Comparison of ENCODE assay signal across 16 mouse cellular contexts in genomic region chr1:153351034-153351433, GRCm38 (mm10). TPM values are rescaled to one million over a fixed set of nuclear protein-coding genes. Genes with fewer than 3 reads are reported as not detected.
A peak's percentile ranks its signal among the peaks of the same experiment; 100 is the strongest.
DNase-seq lines count a peak whose midpoint lies in the region; ATAC-seq and TF ChIP-seq lines count a peak whose summit lies in the region.
"Had no signal": no experiment of that assay in that cellular context is flagged by ENCODE, and none has a peak within 500 bp of the region (broad histone marks: within the 10 kb centered on the region; RNA-seq: fewer than 3 reads in every experiment).

No protein-coding gene starts in this region.

- H3K79me3 ChIP-seq in C2C12 (ENCODE audit: low read depth): no peaks in the 10 kb centered on the region

- peak; percentile 40 to 54 for DNase-seq in heart, adult 9 months (ENCODE audit: low spot score in 2 of 2)
- no peak for DNase-seq in heart, postnatal 14 days
- DNase-seq in left cerebral cortex, postnatal 36 days (ENCODE audit: low spot score in 2 of 2): no peak
- no peak for DNase-seq in urinary bladder, postnatal 14 days (ENCODE audit: low spot score)
- no peak for DNase-seq in layer of hippocampus, adult 8-10 months (ENCODE audit: low spot score in 2 of 2)
- DNase-seq: cerebellum, adult 11 months; heart, postnatal 36 days; kidney, postnatal 10 days; left cerebral cortex, postnatal 4 days had no signal

- intact Hi-C loops in heart, postnatal 14 days (cut with DNase I): loop anchor here (2.0 kb wide), 1 partner anchor 16 kb away; no protein-coding TSS in a partner anchor
- intact Hi-C loops in left cerebral cortex, postnatal 36 days (cut with DNase I): no loop called here

- H3K4me1 ChIP-seq in brown adipose tissue, adult 24 weeks (ENCODE audit: control insufficient read depth, insufficient read depth, insufficient read length, low read length): peaks cover 18% of the 10 kb centered on the region
- H3K4me1 ChIP-seq: liver, embryonic 15.5 days had no signal

- no peak overlapping the region for H3ac ChIP-seq in C2C12 (ENCODE audit: control insufficient read depth, insufficient read length, low read depth)

- no peaks in the 10 kb centered on the region for H3K79me2 ChIP-seq in C2C12 (ENCODE audit: control insufficient read depth, insufficient read depth)

- peak; percentile 76 for ATAC-seq in megakaryocyte, adult 5-6 weeks (ENCODE audit: poor library complexity, severe bottlenecking)
- ATAC-seq: Patski had no signal

- H3K36me3 ChIP-seq in C2C12 (ENCODE audit: control insufficient read depth, insufficient read depth): no peaks in the 10 kb centered on the region
- H3K36me3 ChIP-seq: liver, embryonic 15.5 days; midbrain, embryonic 10.5 days had no signal

- H3K4me3 ChIP-seq in C2C12 (ENCODE audit: insufficient read depth, poor library complexity, severe bottlenecking): no peak overlapping the region
- no peak overlapping the region for H3K4me3 ChIP-seq in brown adipose tissue, adult 24 weeks (ENCODE audit: insufficient read depth, low read depth, low read length)
- H3K4me3 ChIP-seq: heart, adult 2 months; liver, embryonic 15.5 days; midbrain, embryonic 10.5 days had no signal

- H3K27me3 ChIP-seq in C2C12 (ENCODE audit: control insufficient read depth, insufficient read depth, insufficient read length): no peaks in the 10 kb centered on the region
- H3K27me3 ChIP-seq: liver, embryonic 15.5 days; Patski had no signal

- peak overlapping the region; percentile 71 for H3K27ac ChIP-seq in brown adipose tissue, adult 24 weeks (replicated peaks; ENCODE audit: low read depth, low read length)
- H3K27ac ChIP-seq: heart, adult 2 months; liver, embryonic 15.5 days; midbrain, embryonic 10.5 days had no signal

- TF ChIP-seq CTCF in C2C12 (IDR thresholded peaks at IDR 0.05; ENCODE audit: control insufficient read depth, insufficient read depth, insufficient read length): no peak

TF ChIP-seq in C2C12, 6 proteins besides CTCF, POLR2A, EP300 and RAD21:
- TF ChIP-seq USF1 (IDR thresholded peaks at IDR 0.05; ENCODE audit: low read depth): peak; percentile 73
- peak; percentile 98 for TF ChIP-seq CEBPB (IDR thresholded peaks at IDR 0.05; ENCODE audit: low read depth)
- TF ChIP-seq MYOD1 (IDR thresholded peaks at IDR 0.05; ENCODE audit: control insufficient read depth, insufficient read length, low read depth): no peak
- peak; percentile 16 for TF ChIP-seq MAX (IDR thresholded peaks at IDR 0.05)
- TF ChIP-seq MYOG (IDR thresholded peaks at IDR 0.05; ENCODE audit: control insufficient read depth, extremely low read depth, insufficient read length): no peak
- TF ChIP-seq FOSL1 (IDR thresholded peaks at IDR 0.05; ENCODE audit: insufficient read depth, low read length, poor library complexity, severe bottlenecking): peak; percentile 9
TF ChIP-seq in C2C12: peak in this region for 4.

RNA-seq across cellular contexts. Expression of gene Lamc1, which starts 18.4 kb away (rescaled TPM):
- 100 to 1,000 TPM; 303 to 323 TPM for total RNA-seq in heart, postnatal 14 days (2021)
- polyA plus RNA-seq in C2C12 (2012; fragmentation: generic; extraction: Trizol): 35.5 TPM
- polyA plus RNA-seq in brown adipose tissue, adult 24 weeks (2012; ENCODE audit: insufficient read depth, insufficient read length, missing spikeins): 47.1 and 62.0 TPM in 2 replicates
- total RNA-seq in megakaryocyte, adult 5-6 weeks (2015): 1.1 and 2.3 TPM in 2 replicates
- 0.73 and 0.92 TPM in 2 replicates for total RNA-seq in megakaryocyte, adult 5-6 weeks (2017)
- total RNA-seq in left cerebral cortex, postnatal 36 days (2021): 10 to 100 TPM; 27.0 to 28.7 TPM
- 10 to 100 TPM; 25.3 to 32.3 (median 28.6) TPM for total RNA-seq in layer of hippocampus, adult 8-10 months (2022)

Comparison
In these comparisons a context has a peak if more than half of its experiments do, and no peak if none do; other contexts are left out.
1. DNase-seq: peak in heart, adult 9 months (2 of 2); none in heart, postnatal 14 days (0 of 2), left cerebral cortex, postnatal 36 days (0 of 2), urinary bladder, postnatal 14 days (single experiment) and layer of hippocampus, adult 8-10 months (0 of 2).
2. RNA of gene Lamc1, which starts 18.4 kb away (total RNA-seq): 303 to 323 TPM in heart, postnatal 14 days; 25.3 to 32.3 TPM in layer of hippocampus, adult 8-10 months, 27.0 to 28.7 TPM in left cerebral cortex, postnatal 36 days and 0.73 to 2.3 TPM in megakaryocyte, adult 5-6 weeks; every median in the first group is over 4 times any median in the second.